Mouse (Mus musculus) adrenal gland, adult 8-10 months (tissue): Measurements from ENCODE around the gene 9430097D07Rik. TPM values are rescaled to one million over a fixed set of nuclear protein-coding genes. Genes with fewer than 3 reads are reported as not detected.

ENCODE experiments used
- DNase-seq: peaks from one replicate; pipeline ENCODE4 v3.0.0; 2022
- total RNA-seq, 4 experiments: library from RNA; stranded (reverse); gene quantifications; 2 replicates each; pipeline ENCODE4 v1.2.4; 2022

The 9430097D07Rik gene
- not detected for total RNA-seq

- no peak for DNase-seq
Observed at GRCm38 (mm10) chr2:32575586-32576160, at the start of gene 9430097D07Rik. Gene 9430097D07Rik, minus strand, starts transcription at chr2:32575684.

- DNase-seq = no peak
Observed at GRCm38 (mm10) chr2:32624111-32624748, 48.7 kb upstream of the 9430097D07Rik start.

DNA sequence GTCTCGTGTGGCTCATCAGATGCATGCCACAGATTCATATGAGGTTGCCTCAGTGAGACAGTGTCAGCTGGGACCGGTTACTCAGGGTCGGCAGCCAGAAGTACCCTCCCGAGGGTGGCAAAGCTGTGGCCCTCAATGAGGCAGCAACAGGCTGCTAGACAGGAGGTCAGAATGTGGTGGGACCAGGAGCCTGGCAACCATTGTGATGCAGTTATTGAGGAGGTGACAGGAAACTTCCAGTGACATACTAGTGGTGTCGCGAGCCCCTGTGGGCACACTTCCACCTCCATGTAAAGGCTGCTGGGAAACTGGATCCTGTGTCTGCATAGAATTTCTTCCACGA is 46.0 kb upstream of the 9430097D07Rik start, which contains the start of gene Ak1:
Ak1 (plus strand) TSS at position 242 of the 343 bp plus-strand sequence.
- no peak for DNase-seq

GRCm38 (mm10) chr2:32620682-32621516 is 45.4 kb upstream of the 9430097D07Rik start:
- no peak for DNase-seq

- no peak for DNase-seq
Observed at GRCm38 (mm10) chr2:32618051-32618450, 42.6 kb upstream of the 9430097D07Rik start.

- DNase-seq = no peak
Observed at GRCm38 (mm10) chr2:32617601-32618000, 42.1 kb upstream of the 9430097D07Rik start.

- no peak for DNase-seq
Observed at GRCm38 (mm10) chr2:32617109-32617508, 41.6 kb upstream of the 9430097D07Rik start.

DNA sequence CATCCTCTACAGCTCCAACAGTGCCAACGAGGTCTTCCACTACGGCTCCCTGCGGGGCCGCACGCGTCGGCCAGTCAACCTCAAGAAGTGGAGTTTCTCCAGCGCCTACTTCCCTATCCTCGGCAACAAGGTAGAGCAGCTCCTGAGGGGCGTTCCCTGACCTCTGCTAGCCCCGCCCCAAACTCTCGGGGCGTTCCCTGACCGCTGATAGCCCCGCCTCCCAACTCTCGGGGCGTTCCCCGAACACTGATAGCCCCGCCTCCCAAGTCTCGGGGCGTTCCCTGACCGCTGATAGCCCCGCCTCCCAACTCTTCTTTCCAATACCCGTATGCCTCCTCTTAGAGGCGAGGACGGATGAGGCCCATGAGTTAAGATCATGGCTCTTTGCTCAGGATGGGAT is 36.8 kb upstream of the 9430097D07Rik start:
- DNase-seq = no peak

DNA sequence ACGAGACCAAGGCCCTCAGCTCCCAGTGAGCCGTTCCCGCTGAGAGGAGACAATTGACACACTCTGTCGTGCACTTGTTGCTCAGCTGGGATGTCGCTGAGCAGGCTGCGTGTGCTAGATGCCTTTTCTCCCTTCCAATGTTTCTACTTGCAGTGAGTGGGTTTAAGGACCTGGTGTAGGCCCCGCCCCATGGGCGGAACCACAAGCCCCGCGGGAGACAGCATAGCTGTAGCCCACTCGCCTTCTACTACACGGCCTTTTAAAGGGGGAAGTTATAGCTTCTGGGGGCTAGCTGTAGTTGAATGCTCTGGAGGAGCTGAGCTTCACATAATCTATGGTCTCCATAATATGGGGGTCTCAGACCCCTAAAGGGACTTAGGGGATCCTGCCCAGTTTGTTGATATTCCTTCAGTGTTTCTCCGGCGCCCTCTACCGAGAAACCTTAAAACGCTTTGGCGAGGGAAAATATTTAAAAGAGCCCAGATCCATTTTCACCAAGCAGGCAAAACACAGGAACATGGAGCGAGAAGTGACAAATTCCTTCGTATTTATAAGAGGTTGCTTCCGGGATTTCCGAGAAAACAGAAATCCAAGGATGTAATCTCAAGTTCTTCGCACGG is 35.2 kb upstream of the 9430097D07Rik start:
- no peak for DNase-seq

- DNase-seq = peak; percentile 63
Observed at GRCm38 (mm10) chr2:32608778-32609435, 33.4 kb upstream of the 9430097D07Rik start.

- peak; percentile 81 for DNase-seq
Observed at GRCm38 (mm10) chr2:32608141-32608777, 32.8 kb upstream of the 9430097D07Rik start.

GRCm38 (mm10) chr2:32607262-32607947 is 31.9 kb upstream of the 9430097D07Rik start:
- no peak for DNase-seq

GRCm38 (mm10) chr2:32606161-32607142 is 31.0 kb upstream of the 9430097D07Rik start:
- DNase-seq = peak; percentile 77

DNA sequence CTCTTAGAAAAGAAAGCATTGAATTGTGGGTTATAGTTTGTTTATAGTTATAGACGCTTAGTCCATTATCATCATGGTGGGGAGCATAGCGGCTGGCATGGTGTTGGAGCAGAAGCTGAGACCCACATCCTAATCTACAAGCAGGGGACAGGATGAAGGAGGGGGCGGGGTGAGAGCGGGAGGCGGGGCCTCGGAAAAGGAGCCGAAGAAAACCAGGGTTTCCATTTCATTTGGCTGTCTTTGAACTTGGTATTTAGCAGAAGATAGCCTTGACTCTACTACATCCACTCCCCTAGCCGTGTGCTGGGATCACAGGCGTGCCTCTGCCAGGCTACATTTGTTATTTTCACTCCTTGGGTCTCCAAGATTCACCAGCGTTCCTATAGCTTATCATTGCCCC is 29.1 kb upstream of the 9430097D07Rik start:
- DNase-seq = no peak

DNA sequence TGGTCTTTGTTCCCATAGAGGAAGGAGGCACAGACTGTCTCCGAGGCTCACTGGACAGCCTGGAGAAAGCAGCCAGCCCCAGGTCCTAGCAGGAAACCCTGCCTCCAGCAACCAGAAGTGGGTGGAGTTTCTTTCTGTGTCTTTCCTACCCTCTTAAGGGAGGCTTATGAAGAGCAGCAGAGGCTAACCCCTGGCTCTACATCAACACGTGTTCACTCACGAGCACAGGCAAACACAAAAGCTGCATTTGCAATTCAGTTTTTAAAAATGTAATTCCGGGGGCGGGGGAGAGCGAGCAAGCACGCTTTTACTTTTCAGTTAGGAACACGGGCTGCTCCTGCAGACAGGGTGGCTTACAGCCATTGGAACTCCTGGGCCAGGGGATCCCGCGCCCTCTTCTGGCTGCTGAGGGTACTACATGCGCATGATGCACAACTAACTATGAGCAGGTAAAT is 27.1 kb upstream of the 9430097D07Rik start:
- DNase-seq = peak; percentile 74

DNA sequence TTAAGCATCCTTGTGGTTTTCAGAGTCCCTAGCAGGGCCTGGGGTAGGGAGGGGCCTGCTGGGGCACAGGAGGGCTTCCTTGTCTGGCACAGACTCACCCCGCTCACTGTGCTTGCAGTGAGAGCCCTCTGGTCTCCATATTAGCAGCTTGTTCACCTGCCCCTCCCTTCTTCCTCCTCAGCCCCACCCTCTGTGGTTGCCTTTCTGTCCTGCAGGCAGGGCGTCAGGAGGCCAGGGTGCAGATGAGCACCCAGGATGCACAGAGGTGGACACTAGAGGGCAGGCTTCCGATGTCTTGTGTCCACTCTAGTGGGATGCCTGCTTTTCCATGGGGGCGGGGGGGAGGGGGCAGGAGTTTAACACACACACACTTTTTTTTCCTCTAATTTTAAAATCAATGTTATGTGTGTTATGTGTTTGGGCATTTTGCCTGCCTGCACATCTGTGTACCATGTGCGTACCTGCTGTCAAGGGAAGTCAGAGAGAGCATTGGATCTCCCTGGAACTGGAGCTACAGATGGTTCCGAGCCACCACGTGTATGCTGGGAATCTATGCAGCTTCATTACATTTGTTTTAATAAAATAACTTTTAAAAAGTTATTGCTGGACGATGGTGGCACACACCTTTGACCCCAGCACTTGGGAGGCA is 26.1 kb upstream of the 9430097D07Rik start:
- DNase-seq = no peak

DNA sequence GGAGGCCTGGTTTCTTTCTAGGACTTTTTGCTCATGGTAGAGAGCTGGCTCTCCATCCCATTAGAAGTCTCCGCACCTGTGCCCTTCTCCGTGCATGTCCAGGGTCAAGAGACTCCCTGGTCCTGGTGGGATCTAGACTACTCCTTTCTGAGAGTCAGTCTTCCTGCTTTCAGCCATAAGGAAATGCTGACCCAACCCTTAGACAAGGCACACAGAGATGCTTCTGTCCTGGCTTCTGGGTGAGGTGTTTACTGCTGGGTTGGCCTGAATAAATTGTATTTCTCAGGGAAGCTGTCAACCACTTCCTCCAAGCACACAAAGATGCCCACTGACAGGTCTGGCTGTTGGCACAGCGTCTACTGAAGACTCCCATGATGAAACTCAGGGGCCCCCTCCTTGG is 23.9 kb upstream of the 9430097D07Rik start, which contains the start of gene St6galnac6:
St6galnac6 (plus strand) TSS at position 301 of the 400 bp plus-strand sequence.
- DNase-seq = no peak

- DNase-seq = no peak
Observed at GRCm38 (mm10) chr2:32598506-32598905, 23.0 kb upstream of the 9430097D07Rik start.

DNA sequence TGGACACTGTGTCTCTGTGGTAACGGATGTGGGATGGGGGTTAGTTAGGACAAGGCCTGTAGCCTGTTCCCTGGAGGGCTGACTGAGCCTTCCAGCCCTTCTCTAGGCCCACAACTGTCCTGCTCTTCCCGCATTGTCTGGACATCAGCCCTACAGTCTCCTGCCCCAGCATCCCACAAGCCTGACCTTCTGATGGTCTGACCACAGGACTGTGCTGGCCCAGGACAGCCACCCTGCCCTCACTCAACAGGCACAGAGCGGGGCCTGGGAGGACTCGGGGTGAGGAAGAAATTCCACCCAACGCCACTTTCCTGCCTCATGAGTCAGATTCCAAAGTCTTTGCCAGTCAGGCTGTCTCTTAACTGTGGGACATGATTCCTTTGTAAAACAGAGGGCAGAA is 22.2 kb upstream of the 9430097D07Rik start:
- no peak for DNase-seq
